11 mouse cellular contexts compared by ENCODE assay signal in the genomic region with DNA sequence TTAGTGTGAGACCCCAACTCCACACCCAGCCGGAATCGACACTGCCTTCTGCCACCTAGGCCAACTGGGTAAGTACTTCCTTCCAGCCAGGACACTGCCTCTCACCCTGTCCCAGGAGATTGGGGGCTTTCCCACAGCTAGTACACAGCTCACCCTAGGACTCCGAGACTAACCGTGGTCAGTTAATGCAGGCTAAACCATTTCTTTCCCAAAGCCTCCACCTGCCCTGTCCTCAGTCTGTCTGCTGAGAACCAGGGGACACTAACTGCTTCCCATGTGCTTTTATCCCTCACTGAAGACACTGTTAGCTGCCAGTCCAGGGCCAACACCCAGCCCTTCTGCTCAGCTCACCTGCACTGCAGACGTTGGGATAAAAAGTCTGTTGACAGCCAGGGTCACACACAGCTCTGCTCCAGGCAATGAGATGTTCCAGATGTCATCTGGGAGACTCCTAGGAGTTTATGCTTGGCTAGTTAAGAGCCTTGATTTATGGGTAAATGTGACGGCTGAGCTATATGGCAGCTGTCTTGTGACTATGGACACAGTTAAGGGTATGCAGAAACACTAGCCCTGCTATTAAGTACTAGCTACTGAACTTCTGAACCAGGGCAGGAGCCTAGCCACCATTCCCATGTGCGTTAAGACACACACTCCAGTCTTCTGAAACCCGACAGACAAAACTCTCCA. TPM values are rescaled to one million over a fixed set of nuclear protein-coding genes. Genes with fewer than 3 reads are reported as not detected.
A peak's percentile ranks its signal among the peaks of the same experiment; 100 is the strongest.
DNase-seq lines count a peak whose midpoint lies in the region; ATAC-seq and TF ChIP-seq lines count a peak whose summit lies in the region.
"Had no signal": no experiment of that assay in that cellular context is flagged by ENCODE, and none has a peak within 500 bp of the region (broad histone marks: within the 10 kb centered on the region; RNA-seq: fewer than 3 reads in every experiment).

No protein-coding gene starts in this region.

- DNase-seq in forebrain, embryonic 10.5 days (ENCODE audit: extremely low spot score, low spot score) = no peak
- DNase-seq in forebrain, embryonic 11.5 days (ENCODE audit: low spot score) = no peak
- DNase-seq in kidney, postnatal 0 days (ENCODE audit: low spot score) = peak; percentile 70
- DNase-seq in kidney, postnatal 4 days = no peak
- DNase-seq in forebrain, postnatal 0 days = no peak
- DNase-seq in right cerebral cortex, postnatal 25 days = no peak
- DNase-seq: gastrocnemius, postnatal 10 days; thymus, postnatal 36 days had no signal

- no peak for TF ChIP-seq CTCF in kidney, postnatal 0 days (IDR thresholded peaks at IDR 0.05; ENCODE audit: low read depth)
- no peak for TF ChIP-seq CTCF in forebrain, postnatal 0 days (IDR thresholded peaks at IDR 0.05; ENCODE audit: low read depth)

- H3K9me3 ChIP-seq in forebrain, embryonic 10.5 days = no peaks in the 10 kb centered on the region
- H3K9me3 ChIP-seq in forebrain, embryonic 11.5 days (ENCODE audit: control insufficient read depth, low read length) = no peaks in the 10 kb centered on the region
- no peaks in the 10 kb centered on the region for H3K9me3 ChIP-seq in kidney, postnatal 0 days (replicated peaks; ENCODE audit: low read length)
- H3K9me3 ChIP-seq in forebrain, postnatal 0 days (ENCODE audit: low read length) = no peaks in the 10 kb centered on the region
- no peaks in the 10 kb centered on the region for H3K9me3 ChIP-seq in midbrain, embryonic 16.5 days (replicated peaks; ENCODE audit: control insufficient read depth, low read length, poor library complexity, severe bottlenecking)
- H3K9me3 ChIP-seq: liver, embryonic 12.5 days had no signal

- no peak overlapping the region for H3K4me2 ChIP-seq in forebrain, embryonic 11.5 days (ENCODE audit: low read depth, low read length, severe bottlenecking)
- H3K4me2 ChIP-seq in kidney, postnatal 0 days (ENCODE audit: low read length) = no peak overlapping the region
- no peak overlapping the region for H3K4me2 ChIP-seq in forebrain, postnatal 0 days (ENCODE audit: low read depth)
- H3K4me2 ChIP-seq in midbrain, embryonic 16.5 days (ENCODE audit: low read length) = no peak overlapping the region
- H3K4me2 ChIP-seq: liver, embryonic 12.5 days had no signal

- no peak overlapping the region for H3K4me3 ChIP-seq in forebrain, embryonic 10.5 days
- no peak overlapping the region for H3K4me3 ChIP-seq in forebrain, embryonic 11.5 days (ENCODE audit: low read depth, low read length)
- no peak overlapping the region for H3K4me3 ChIP-seq in kidney, postnatal 0 days (replicated peaks; ENCODE audit: low read depth, low read length)
- no peak overlapping the region for H3K4me3 ChIP-seq in forebrain, postnatal 0 days (ENCODE audit: low read depth, low read length)
- no peak overlapping the region for H3K4me3 ChIP-seq in midbrain, embryonic 16.5 days (ENCODE audit: low read depth, low read length)
- H3K4me3 ChIP-seq: liver, embryonic 12.5 days had no signal

- ATAC-seq in forebrain, embryonic 11.5 days (replicated peaks; ENCODE audit: low FRiP score) = no peak
- peak; percentile 45; the same call in 1 of the 2 replicates for ATAC-seq in kidney, postnatal 0 days (replicated peaks; ENCODE audit: low FRiP score, low read depth)
- no peak for ATAC-seq in forebrain, postnatal 0 days
- ATAC-seq in midbrain, embryonic 16.5 days = no peak
- ATAC-seq in megakaryocyte-erythroid progenitor cell, adult 5-6 weeks (replicated peaks; ENCODE audit: low FRiP score, low TSS enrichment, poor library complexity, severe bottlenecking) = no peak
- ATAC-seq: liver, embryonic 12.5 days had no signal

- peaks cover 73% of the 10 kb centered on the region for H3K4me1 ChIP-seq in forebrain, embryonic 10.5 days
- H3K4me1 ChIP-seq in forebrain, embryonic 11.5 days (replicated peaks; ENCODE audit: control insufficient read depth, insufficient read depth, low read length) = peaks cover 21% of the 10 kb centered on the region
- H3K4me1 ChIP-seq in kidney, postnatal 0 days (replicated peaks; ENCODE audit: insufficient read depth, low read length) = peaks cover 36% of the 10 kb centered on the region
- peaks cover 30% of the 10 kb centered on the region for H3K4me1 ChIP-seq in forebrain, postnatal 0 days (ENCODE audit: insufficient read depth)
- H3K4me1 ChIP-seq in midbrain, embryonic 16.5 days (ENCODE audit: control insufficient read depth, insufficient read depth, low read length) = peaks cover 54% of the 10 kb centered on the region

- 89% methylated on average over 8 of the region's 8 CpGs for WGBS in forebrain, embryonic 10.5 days
- WGBS in forebrain, embryonic 11.5 days = 86% methylated on average over 8 of the region's 8 CpGs
- WGBS in kidney, postnatal 0 days = 43% methylated on average over 8 of the region's 8 CpGs
- 55% methylated on average over 8 of the region's 8 CpGs for WGBS in forebrain, postnatal 0 days
- 74% methylated on average over 8 of the region's 8 CpGs for WGBS in midbrain, embryonic 16.5 days

- H3K27me3 ChIP-seq in forebrain, embryonic 10.5 days (ENCODE audit: poor library complexity, severe bottlenecking) = no peaks in the 10 kb centered on the region
- no peaks in the 10 kb centered on the region for H3K27me3 ChIP-seq in forebrain, embryonic 11.5 days (ENCODE audit: control insufficient read depth, insufficient read depth, low read length)
- H3K27me3 ChIP-seq in kidney, postnatal 0 days (ENCODE audit: insufficient read depth, low read length) = no peaks in the 10 kb centered on the region; the same call in 1 of the 2 replicates
- H3K27me3 ChIP-seq in forebrain, postnatal 0 days (ENCODE audit: insufficient read depth, low read length) = no peaks in the 10 kb centered on the region
- H3K27me3 ChIP-seq in midbrain, embryonic 16.5 days (ENCODE audit: control insufficient read depth, insufficient read depth, low read depth, low read length) = no peaks in the 10 kb centered on the region
- H3K27me3 ChIP-seq: liver, embryonic 12.5 days had no signal

- peak overlapping the region; percentile 25; the same call in 1 of the 2 replicates for H3K27ac ChIP-seq in forebrain, embryonic 10.5 days
- no peak overlapping the region for H3K27ac ChIP-seq in forebrain, embryonic 11.5 days (ENCODE audit: low read depth, low read length)
- no peak overlapping the region for H3K27ac ChIP-seq in kidney, postnatal 0 days
- H3K27ac ChIP-seq in forebrain, postnatal 0 days (ENCODE audit: low read depth, low read length) = 0 out of 2 replicates have a peak overlapping the region, but pooled peaks have one; percentile 54
- peak overlapping the region; percentile 39 for H3K27ac ChIP-seq in midbrain, embryonic 16.5 days (ENCODE audit: low read length)
- H3K27ac ChIP-seq: liver, embryonic 12.5 days had no signal

- no peak overlapping the region for H3K9ac ChIP-seq in forebrain, embryonic 11.5 days (ENCODE audit: low read length)
- no peak overlapping the region for H3K9ac ChIP-seq in kidney, postnatal 0 days (ENCODE audit: low read depth, low read length)
- no peak overlapping the region for H3K9ac ChIP-seq in forebrain, postnatal 0 days
- no peak overlapping the region for H3K9ac ChIP-seq in midbrain, embryonic 16.5 days (ENCODE audit: low read depth, low read length)
- H3K9ac ChIP-seq: liver, embryonic 12.5 days had no signal

- peaks cover 16% of the 10 kb centered on the region; the same call in 1 of the 2 replicates for H3K36me3 ChIP-seq in forebrain, embryonic 10.5 days (replicated peaks)
- H3K36me3 ChIP-seq in forebrain, embryonic 11.5 days (ENCODE audit: control insufficient read depth, insufficient read depth, low read length) = no peaks in the 10 kb centered on the region
- no peaks in the 10 kb centered on the region for H3K36me3 ChIP-seq in kidney, postnatal 0 days (ENCODE audit: insufficient read depth, low read length)
- no peaks in the 10 kb centered on the region for H3K36me3 ChIP-seq in forebrain, postnatal 0 days (ENCODE audit: insufficient read depth)
- H3K36me3 ChIP-seq in midbrain, embryonic 16.5 days (ENCODE audit: control insufficient read depth, insufficient read depth, low read length) = no peaks in the 10 kb centered on the region

RNA-seq across cellular contexts. Expression of a gene that starts 5.0 kb away (rescaled TPM):
- polyA plus RNA-seq in forebrain, embryonic 10.5 days (2016; fragmentation: Nextera tagmentation; extraction: Ambion mirVana) = 16.0 and 17.9 TPM in 2 replicates
- 13.7 and 17.0 TPM in 2 replicates for polyA plus RNA-seq in forebrain, embryonic 11.5 days (2014; fragmentation: Nextera tagmentation; extraction: Ambion mirVana)
- polyA plus RNA-seq in kidney, postnatal 0 days (2015; fragmentation: Nextera tagmentation; extraction: Ambion mirVana) = 8.2 and 9.2 TPM in 2 replicates
- total RNA-seq in forebrain, postnatal 0 days (2014; rRNA removed) = 7.7 and 8.8 TPM in 2 replicates
- polyA plus RNA-seq in forebrain, postnatal 0 days (2015; fragmentation: Nextera tagmentation; extraction: Ambion mirVana) = 7.4 and 7.7 TPM in 2 replicates
- 9.9 and 10.9 TPM in 2 replicates for polyA plus RNA-seq in midbrain, embryonic 16.5 days (2015; fragmentation: Nextera tagmentation; extraction: Ambion mirVana)
- total RNA-seq in megakaryocyte-erythroid progenitor cell, adult 5-6 weeks (2014; fragmentation: Nextera tagmentation) = 20.4 and 22.0 TPM in 2 replicates
- 6.0 and 16.3 TPM in 2 replicates for total RNA-seq in megakaryocyte-erythroid progenitor cell, adult 5-6 weeks (2017)

RNA-seq across cellular contexts. Expression of a gene that starts 51.5 kb away (rescaled TPM):
- 139 and 156 TPM in 2 replicates for polyA plus RNA-seq in forebrain, embryonic 10.5 days (2016; fragmentation: Nextera tagmentation; extraction: Ambion mirVana)
- polyA plus RNA-seq in forebrain, embryonic 11.5 days (2014; fragmentation: Nextera tagmentation; extraction: Ambion mirVana) = 144 and 150 TPM in 2 replicates
- polyA plus RNA-seq in kidney, postnatal 0 days (2015; fragmentation: Nextera tagmentation; extraction: Ambion mirVana) = 102 and 110 TPM in 2 replicates
- total RNA-seq in forebrain, postnatal 0 days (2014; rRNA removed) = 59.9 and 81.9 TPM in 2 replicates
- polyA plus RNA-seq in forebrain, postnatal 0 days (2015; fragmentation: Nextera tagmentation; extraction: Ambion mirVana) = 76.9 and 92.3 TPM in 2 replicates
- 122 and 127 TPM in 2 replicates for polyA plus RNA-seq in midbrain, embryonic 16.5 days (2015; fragmentation: Nextera tagmentation; extraction: Ambion mirVana)
- 44.7 and 73.5 TPM in 2 replicates for total RNA-seq in megakaryocyte-erythroid progenitor cell, adult 5-6 weeks (2014; fragmentation: Nextera tagmentation)
- total RNA-seq in megakaryocyte-erythroid progenitor cell, adult 5-6 weeks (2017) = 135 and 166 TPM in 2 replicates

Comparison
In these comparisons a context has a peak if more than half of its experiments do, and no peak if none do; other contexts are left out.
1. H3K27ac ChIP-seq: peak in forebrain, embryonic 10.5 days (single experiment), forebrain, postnatal 0 days (single experiment) and midbrain, embryonic 16.5 days (single experiment); none in forebrain, embryonic 11.5 days (single experiment) and kidney, postnatal 0 days (single experiment).